Mouse (Mus musculus): ENCODE results near the gene Rbm42.

DNA sequence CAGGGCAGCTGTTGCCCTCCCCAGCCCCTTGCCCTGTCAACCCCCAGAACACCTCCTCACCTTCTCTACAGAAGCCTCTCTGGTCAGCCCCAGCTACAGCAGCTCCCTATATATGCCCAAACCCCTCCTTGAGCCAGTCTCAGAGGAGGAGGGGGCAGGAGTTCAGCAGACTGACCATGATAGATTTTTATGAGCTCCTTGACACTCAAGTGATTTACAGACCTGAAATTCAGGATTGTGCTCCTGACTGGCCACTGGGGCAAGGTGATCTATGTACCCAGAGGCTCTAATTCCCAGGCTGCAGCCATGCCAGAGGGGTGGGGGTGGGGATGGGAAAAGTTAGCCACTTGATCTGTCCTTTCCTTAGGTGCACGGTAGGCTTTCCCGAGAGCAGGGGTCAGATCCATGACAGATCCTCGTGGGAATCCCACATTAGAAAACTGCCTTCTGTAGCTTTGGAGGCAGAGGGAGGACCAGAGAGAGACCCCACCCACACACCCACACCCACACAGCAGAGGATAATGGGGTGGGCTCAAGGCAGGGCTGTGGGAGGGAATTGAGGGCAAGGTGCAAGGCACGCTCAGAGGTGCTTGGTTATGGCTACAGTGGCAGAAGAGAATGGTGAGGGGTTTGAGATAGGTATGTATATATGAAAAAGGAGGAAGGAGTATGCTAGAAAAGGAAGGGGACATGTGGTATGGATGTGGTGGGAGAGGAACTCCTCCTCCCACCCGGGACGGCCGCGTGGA, 37.3 kb downstream of the Rbm42 start, which contains the start of gene Upk1a:
- TF ChIP-seq CTCF (IDR thresholded peaks at IDR 0.05; ENCODE audit: low read depth) (no peak), EP300 (IDR thresholded peaks at IDR 0.05; ENCODE audit: low read depth) (no peak)

Data from heart, postnatal 0 days (tissue).